Mouse (Mus musculus): ENCODE results near the gene Erbb4. TPM values are rescaled to one million over a fixed set of nuclear protein-coding genes. Genes with fewer than 3 reads are reported as not detected.

Gene Erbb4
- polyA plus RNA-seq, 1 experiment = not detected

DNA sequence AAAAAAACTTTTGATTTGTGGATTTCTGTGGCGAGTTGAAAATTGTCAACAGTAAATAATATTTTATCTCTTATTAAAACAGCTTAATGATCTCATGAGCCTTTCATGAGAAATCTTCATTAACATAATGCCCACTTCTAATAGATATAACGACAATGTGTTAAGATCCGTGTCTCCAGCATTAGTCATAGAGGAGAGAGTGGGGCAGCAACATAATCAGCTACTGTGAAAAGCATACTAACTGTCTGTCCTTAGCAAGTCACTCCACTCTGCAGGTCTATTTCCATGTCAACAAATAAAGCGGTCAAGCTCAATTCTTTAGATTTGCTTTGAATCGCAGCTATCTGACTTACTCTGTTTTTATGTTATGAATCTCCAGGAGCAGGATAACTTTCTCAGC is 80.0 kb downstream of the Erbb4 start:
- TF ChIP-seq TCF12 (IDR thresholded peaks at IDR 0.05; ENCODE audit: insufficient read depth, poor library complexity, severe bottlenecking) (no peak), MYOD1 (IDR thresholded peaks at IDR 0.05; ENCODE audit: control insufficient read depth in 1 of 3, insufficient read length in 2 of 3, low read depth in 2 of 3) (no peak), MYOG (IDR thresholded peaks at IDR 0.05; ENCODE audit: control insufficient read depth in 1 of 3, insufficient read depth in 1 of 3, insufficient read length in 2 of 3, low read depth in 2 of 3) (no peak), E2F4 (IDR thresholded peaks at IDR 0.05; ENCODE audit: insufficient read depth) (no peak), REST (IDR thresholded peaks at IDR 0.05; ENCODE audit: insufficient read depth, insufficient read length) (no peak), TCF3 (IDR thresholded peaks at IDR 0.05; ENCODE audit: insufficient read length, low read depth) (no peak), SRF (IDR thresholded peaks at IDR 0.05; ENCODE audit: control insufficient read depth, insufficient read length, low read depth) (no peak), USF1 (IDR thresholded peaks at IDR 0.05; ENCODE audit: low read depth) (no peak), POLR2A (IDR thresholded peaks at IDR 0.05; ENCODE audit: insufficient read length, low read depth) (no peak), MAX (IDR thresholded peaks at IDR 0.05; ENCODE audit: low read depth) (no peak)
- H3K4me3 ChIP-seq = no peak overlapping the region
- H3K79me2 ChIP-seq (ENCODE audit: control insufficient read depth, insufficient read depth) = no peaks in the 10 kb centered on the region
- no peak overlapping the region for H3ac ChIP-seq (ENCODE audit: control insufficient read depth, insufficient read length)
- H3K36me3 ChIP-seq (ENCODE audit: control insufficient read depth, insufficient read depth) = no peaks in the 10 kb centered on the region
- no peak overlapping the region for H3K4me2 ChIP-seq (ENCODE audit: low read depth)
- no peaks in the 10 kb centered on the region for H3K27me3 ChIP-seq (ENCODE audit: control insufficient read depth, insufficient read depth, insufficient read length)

DNA sequence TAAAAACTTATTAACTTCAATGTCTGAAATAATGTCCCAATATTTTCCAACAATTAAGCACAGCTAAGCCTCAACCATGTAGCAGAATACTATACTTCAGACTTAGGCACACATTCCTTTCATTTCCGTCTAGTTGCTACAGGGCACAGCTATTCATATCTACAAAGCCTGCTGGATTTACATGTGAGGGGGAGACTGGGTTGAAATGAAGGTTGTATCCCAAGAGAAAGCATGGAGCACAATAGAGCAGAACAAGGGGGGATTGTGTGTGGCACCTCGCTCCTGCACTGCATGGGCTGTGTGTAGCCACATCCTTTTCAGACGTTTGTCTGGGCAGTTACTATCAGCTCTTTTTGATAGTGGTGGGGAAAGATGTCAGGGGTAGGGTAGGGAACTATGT is 83.0 kb downstream of the Erbb4 start:
- Histone ChIP-seq H3K4me3 (no peak overlapping the region), H3K4me2 (ENCODE audit: low read depth) (no peak overlapping the region), H3K36me3 (ENCODE audit: control insufficient read depth, insufficient read depth) (no peaks in the 10 kb centered on the region), H3K79me2 (ENCODE audit: control insufficient read depth, insufficient read depth) (no peaks in the 10 kb centered on the region), H3ac (ENCODE audit: control insufficient read depth, insufficient read length) (no peak overlapping the region), H3K27me3 (ENCODE audit: control insufficient read depth, insufficient read depth, insufficient read length) (no peaks in the 10 kb centered on the region)
- TF ChIP-seq POLR2AphosphoS2 (IDR thresholded peaks at IDR 0.05; ENCODE audit: insufficient read length, low read depth) = no peak
- no peak for TF ChIP-seq TCF12 (IDR thresholded peaks at IDR 0.05; ENCODE audit: insufficient read depth, poor library complexity, severe bottlenecking)
- TF ChIP-seq MAX (IDR thresholded peaks at IDR 0.05; ENCODE audit: low read depth) = no peak
- TF ChIP-seq E2F4 (IDR thresholded peaks at IDR 0.05; ENCODE audit: insufficient read depth) = no peak
- no peak for TF ChIP-seq POLR2A (IDR thresholded peaks at IDR 0.05; ENCODE audit: insufficient read length, low read depth)
- no peak for TF ChIP-seq CEBPB (IDR thresholded peaks at IDR 0.05; ENCODE audit: insufficient read depth, poor library complexity, severe bottlenecking)
- no peak for TF ChIP-seq TCF3 (IDR thresholded peaks at IDR 0.05; ENCODE audit: insufficient read length, low read depth)
- TF ChIP-seq REST (IDR thresholded peaks at IDR 0.05; ENCODE audit: insufficient read depth, insufficient read length) = no peak
- TF ChIP-seq USF1 (IDR thresholded peaks at IDR 0.05; ENCODE audit: low read depth) = no peak
- TF ChIP-seq MYOG (IDR thresholded peaks at IDR 0.05; ENCODE audit: control insufficient read depth in 1 of 3, insufficient read depth in 1 of 3, insufficient read length in 2 of 3, low read depth in 2 of 3) = no peak
- no peak for TF ChIP-seq MYOD1 (IDR thresholded peaks at IDR 0.05; ENCODE audit: control insufficient read depth in 1 of 3, insufficient read length in 2 of 3, low read depth in 2 of 3)
- TF ChIP-seq SRF (IDR thresholded peaks at IDR 0.05; ENCODE audit: control insufficient read depth, insufficient read length, low read depth) = no peak

GRCm38 (mm10) chr1:69023157-69023925 is 84.5 kb downstream of the Erbb4 start:
- no peak overlapping the region for H3K4me2 ChIP-seq (ENCODE audit: low read depth)
- H3K27me3 ChIP-seq (ENCODE audit: control insufficient read depth, insufficient read depth, insufficient read length) = no peaks in the 10 kb centered on the region
- no peaks in the 10 kb centered on the region for H3K36me3 ChIP-seq (ENCODE audit: control insufficient read depth, insufficient read depth)
- H3K4me3 ChIP-seq = no peak overlapping the region
- TF ChIP-seq POLR2AphosphoS2 (IDR thresholded peaks at IDR 0.05; ENCODE audit: insufficient read length, low read depth) (no peak), MYOD1 (IDR thresholded peaks at IDR 0.05; ENCODE audit: control insufficient read depth in 1 of 3, insufficient read length in 2 of 3, low read depth in 2 of 3) (no peak), SRF (IDR thresholded peaks at IDR 0.05; ENCODE audit: control insufficient read depth, insufficient read length, low read depth) (no peak), POLR2A (IDR thresholded peaks at IDR 0.05; ENCODE audit: insufficient read length, low read depth) (no peak), MYOG (IDR thresholded peaks at IDR 0.05; ENCODE audit: control insufficient read depth in 1 of 3, insufficient read depth in 1 of 3, insufficient read length in 2 of 3, low read depth in 2 of 3) (no peak), TCF12 (IDR thresholded peaks at IDR 0.05; ENCODE audit: insufficient read depth, poor library complexity, severe bottlenecking) (no peak), REST (IDR thresholded peaks at IDR 0.05; ENCODE audit: insufficient read depth, insufficient read length) (no peak), E2F4 (IDR thresholded peaks at IDR 0.05; ENCODE audit: insufficient read depth) (no peak), USF1 (IDR thresholded peaks at IDR 0.05; ENCODE audit: low read depth) (no peak)
- H3ac ChIP-seq (ENCODE audit: control insufficient read depth, insufficient read length) = no peak overlapping the region
- no peaks in the 10 kb centered on the region for H3K79me2 ChIP-seq (ENCODE audit: control insufficient read depth, insufficient read depth)

DNA sequence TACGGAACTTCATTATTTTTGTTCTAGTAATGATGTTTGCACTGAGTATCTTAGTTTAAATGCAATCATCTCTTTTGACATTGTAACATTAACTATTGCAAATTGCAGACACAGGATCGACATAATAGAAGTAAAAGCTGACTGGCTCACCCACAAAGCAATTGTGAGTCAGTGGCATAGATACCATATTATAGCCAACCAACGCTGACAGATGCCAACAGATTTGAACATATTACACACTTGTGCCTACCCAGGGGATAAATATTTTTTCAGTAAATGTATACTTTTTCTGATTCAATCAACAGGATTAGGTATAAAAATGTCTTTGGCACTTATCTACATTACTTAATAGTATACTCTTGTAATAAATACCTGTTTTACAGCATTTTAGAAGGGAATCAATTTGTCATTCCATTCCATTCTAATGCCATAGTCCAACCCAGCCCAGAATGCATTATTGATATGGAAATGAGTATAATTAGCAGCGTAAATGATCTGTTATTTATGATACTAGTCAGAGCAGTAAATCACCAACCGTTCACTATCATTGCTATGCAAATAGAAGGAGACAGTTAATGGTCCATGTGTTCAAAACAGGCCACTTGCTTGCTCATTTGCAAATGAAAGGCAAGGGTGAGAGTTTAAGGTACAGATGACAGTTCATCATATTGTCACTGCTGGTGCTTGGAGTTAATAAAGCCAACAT is 97.9 kb downstream of the Erbb4 start:
- H3K79me2 ChIP-seq (ENCODE audit: control insufficient read depth, insufficient read depth) = no peaks in the 10 kb centered on the region
- H3ac ChIP-seq (ENCODE audit: control insufficient read depth, insufficient read length) = no peak overlapping the region
- no peak overlapping the region for H3K4me2 ChIP-seq (ENCODE audit: low read depth)
- H3K36me3 ChIP-seq (ENCODE audit: control insufficient read depth, insufficient read depth) = no peaks in the 10 kb centered on the region
- no peaks in the 10 kb centered on the region for H3K27me3 ChIP-seq (ENCODE audit: control insufficient read depth, insufficient read depth, insufficient read length)
- TF ChIP-seq REST (IDR thresholded peaks at IDR 0.05; ENCODE audit: insufficient read depth, insufficient read length) = no peak
- no peak for TF ChIP-seq POLR2A (IDR thresholded peaks at IDR 0.05; ENCODE audit: insufficient read length, low read depth)
- TF ChIP-seq MAX (IDR thresholded peaks at IDR 0.05; ENCODE audit: low read depth) = no peak
- TF ChIP-seq E2F4 (IDR thresholded peaks at IDR 0.05; ENCODE audit: insufficient read depth) = no peak
- no peak for TF ChIP-seq MYOG (IDR thresholded peaks at IDR 0.05; ENCODE audit: control insufficient read depth in 1 of 3, insufficient read depth in 1 of 3, insufficient read length in 2 of 3, low read depth in 2 of 3)
- TF ChIP-seq TCF12 (IDR thresholded peaks at IDR 0.05; ENCODE audit: insufficient read depth, poor library complexity, severe bottlenecking) = no peak
- TF ChIP-seq POLR2AphosphoS2 (IDR thresholded peaks at IDR 0.05; ENCODE audit: insufficient read length, low read depth) = no peak
- TF ChIP-seq MYOD1 (IDR thresholded peaks at IDR 0.05; ENCODE audit: control insufficient read depth in 1 of 3, insufficient read length in 2 of 3, low read depth in 2 of 3) = no peak
- TF ChIP-seq CEBPB (IDR thresholded peaks at IDR 0.05; ENCODE audit: insufficient read depth, poor library complexity, severe bottlenecking) = no peak
- no peak for TF ChIP-seq SRF (IDR thresholded peaks at IDR 0.05; ENCODE audit: control insufficient read depth, insufficient read length, low read depth)
- no peak for TF ChIP-seq USF1 (IDR thresholded peaks at IDR 0.05; ENCODE audit: low read depth)
- no peak overlapping the region for H3K4me3 ChIP-seq
